Mouse (Mus musculus) retina, adult 2 months (tissue): ENCODE measurements around the gene Nfe2l1.
"Not testable (repeated sequence)": the region's sequence is repeated elsewhere in the genome, so short reads cannot be mapped to it uniquely, and the experiment has no call there.

Source experiments
- DNase-seq: peaks from one replicate; pipeline ENCODE4 v3.0.0-alpha.2; 2012; ENCODE audit warnings: low read depth, low spot score

Nfe2l1 gene

GRCm38 (mm10) chr11:96829813-96830538, at the start of gene Nfe2l1:
TSS of gene Nfe2l1 (minus strand) at chr11:96829968.
- DNase-seq: peak; percentile 97

DNA sequence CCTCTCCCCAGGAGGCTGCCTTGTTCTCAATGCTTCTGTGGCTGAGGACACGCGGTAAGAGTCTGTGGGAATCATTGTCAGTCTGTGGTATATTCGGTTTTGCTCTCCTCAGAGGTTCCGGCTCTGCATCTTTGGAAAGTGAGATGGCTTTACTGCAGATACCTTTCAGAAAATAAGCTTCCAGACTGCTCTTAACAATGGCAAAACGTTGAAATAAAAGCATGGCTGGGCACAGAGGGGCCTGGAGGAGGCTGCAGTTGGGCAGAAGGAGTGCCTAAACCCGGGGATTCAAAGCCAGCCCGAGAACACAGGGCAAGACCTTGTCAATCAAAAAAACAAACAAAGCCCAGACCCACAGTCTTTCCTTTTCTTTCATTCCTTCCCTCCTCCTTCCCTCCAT, 49.6 kb upstream of the Nfe2l1 start:
- no peak for DNase-seq

DNA sequence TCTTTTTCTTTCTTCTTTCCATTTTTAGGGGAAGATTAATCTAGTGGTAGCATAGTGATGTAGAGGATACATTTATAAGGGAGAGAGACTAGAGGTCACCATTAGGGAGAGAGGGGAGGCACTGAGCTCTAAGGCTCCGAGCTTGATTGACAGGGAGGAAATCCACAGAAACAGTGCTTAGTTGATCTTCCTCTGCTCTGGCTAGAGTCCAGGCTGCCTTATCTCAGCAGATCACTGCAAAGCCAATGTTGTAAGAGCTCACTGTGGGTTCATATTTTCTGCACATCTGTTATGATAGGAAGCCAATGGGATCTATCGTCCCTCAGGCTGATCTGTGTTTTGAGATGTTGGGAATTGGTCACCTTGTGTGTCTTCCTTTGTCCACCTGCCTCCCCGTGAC, 48.9 kb upstream of the Nfe2l1 start:
- DNase-seq: no peak

GRCm38 (mm10) chr11:96877071-96877470, 47.3 kb upstream of the Nfe2l1 start:
- DNase-seq: no peak

DNA sequence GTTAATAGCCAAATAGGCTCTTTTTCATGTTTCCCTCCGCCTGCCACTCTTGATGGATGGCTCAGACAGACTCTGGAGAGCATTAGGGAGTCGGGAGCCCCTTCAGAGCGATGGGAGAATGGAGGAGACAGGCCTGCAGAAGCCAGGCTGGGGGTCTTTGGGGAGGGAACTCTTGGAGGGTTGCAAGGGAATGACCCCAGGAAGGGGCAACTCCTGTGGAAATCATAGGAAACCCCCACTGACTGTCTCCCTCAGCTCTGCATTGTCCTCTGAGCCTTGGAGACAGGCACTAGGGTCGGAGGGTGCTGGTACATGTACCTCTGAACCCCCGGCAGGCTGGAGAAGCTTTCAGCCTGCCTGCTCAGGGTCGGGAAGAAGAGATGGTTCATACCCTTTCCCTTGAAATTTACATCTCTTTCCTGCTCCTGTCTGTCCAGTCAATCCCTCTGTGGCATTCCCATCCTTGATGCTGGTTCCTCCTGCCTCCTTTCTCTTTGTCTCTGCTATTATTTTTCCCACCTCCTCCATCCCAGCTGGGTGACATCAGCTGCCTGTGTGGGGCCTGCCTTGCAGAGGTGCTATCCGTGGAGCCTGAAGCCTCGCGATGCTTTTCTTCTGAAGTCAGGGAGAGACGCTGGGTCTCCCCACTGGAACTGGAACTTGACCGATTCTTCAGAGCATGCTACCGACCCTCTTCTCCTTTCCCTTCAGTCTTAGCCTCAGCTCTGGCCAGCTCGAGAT, 46.7 kb upstream of the Nfe2l1 start:
- DNase-seq: no peak

GRCm38 (mm10) chr11:96875745-96876144, 46.0 kb upstream of the Nfe2l1 start:
- peak; percentile 69 for DNase-seq

GRCm38 (mm10) chr11:96875270-96875669, 45.5 kb upstream of the Nfe2l1 start:
- no peak for DNase-seq

GRCm38 (mm10) chr11:96873601-96874140, 43.9 kb upstream of the Nfe2l1 start:
- DNase-seq: no peak

DNA sequence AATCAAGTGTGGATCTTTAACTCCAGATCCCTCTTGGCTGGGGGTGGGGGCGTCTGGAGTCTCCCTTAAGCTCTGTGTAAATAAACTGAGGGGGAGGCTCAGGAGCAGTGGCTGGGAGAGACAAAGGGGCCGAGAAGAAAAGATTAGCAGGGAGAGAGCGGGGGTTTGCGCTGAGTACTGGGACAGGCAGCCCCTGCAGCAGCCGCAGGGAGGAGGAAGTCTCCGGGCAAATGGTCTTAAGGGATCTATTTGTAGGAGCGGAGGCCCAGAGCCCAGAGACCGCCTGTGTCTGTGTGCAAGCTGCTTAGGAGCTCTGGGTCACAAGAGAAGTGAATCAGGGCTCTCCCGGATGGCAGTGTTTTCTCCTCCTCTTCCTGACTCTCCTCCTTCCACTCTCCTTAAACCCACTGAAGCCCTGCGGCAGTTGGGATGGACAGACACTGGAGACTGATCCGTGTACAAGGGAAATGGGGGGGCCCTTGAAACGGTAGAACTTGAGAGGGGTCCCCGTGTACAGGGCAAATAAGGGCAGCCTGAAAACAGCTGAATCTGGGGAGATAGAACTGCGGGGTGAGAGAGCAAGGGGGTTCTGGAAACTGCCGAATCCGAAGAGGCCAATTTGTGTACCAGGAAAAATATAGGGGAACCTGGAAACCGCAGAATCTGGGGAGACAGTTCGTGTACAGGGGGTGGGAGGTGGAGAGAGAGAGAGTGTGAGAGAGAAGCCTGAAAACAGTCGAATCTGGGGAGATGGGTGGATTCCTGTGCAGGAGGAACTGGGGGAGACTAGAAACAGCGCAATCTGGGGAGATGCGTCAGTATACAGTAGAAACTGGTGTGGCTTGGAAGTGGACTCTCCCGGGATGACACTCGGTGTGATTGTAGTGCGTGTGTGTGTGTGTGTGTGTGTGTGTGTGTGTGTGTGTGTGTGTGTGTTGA, 42.9 kb upstream of the Nfe2l1 start:
- peak; percentile 60 for DNase-seq

GRCm38 (mm10) chr11:96867149-96867548, 37.4 kb upstream of the Nfe2l1 start:
- no peak for DNase-seq

DNA sequence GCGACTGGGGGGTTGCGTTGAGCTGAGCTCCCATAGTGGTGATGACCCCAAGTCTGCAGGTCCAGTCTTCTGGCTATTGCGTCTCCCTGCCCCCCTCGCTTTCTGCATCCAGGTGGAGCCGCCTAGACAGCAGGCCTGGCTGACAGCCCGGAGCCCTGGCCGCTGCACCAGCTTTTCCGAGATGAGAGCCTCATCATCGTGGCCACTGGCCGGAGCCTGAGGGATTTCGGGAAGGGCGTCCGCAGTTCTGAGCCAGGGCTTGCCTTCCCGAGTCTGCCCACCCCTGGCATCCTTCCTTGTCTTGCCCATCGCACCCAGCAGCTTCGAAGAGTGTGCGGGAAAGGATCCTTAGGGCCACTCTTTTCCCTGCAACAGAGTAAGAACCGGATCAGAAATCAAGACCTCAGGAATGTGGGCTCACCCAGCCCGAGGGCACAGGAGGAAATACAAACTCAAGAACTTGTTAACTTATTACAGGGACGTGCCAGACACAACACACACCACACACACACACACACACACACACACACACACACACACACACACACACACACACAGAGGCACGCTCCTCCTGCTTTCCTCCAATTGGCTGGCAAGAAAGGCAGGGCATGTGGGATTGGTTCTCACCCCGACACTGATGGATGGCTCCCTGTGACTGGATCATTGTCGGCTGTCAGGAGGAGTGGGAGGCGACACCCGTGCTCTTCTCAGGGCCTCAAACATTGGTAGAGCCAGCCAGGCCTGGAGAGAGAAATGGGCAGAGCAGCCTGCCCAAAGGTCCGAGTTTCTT, 33.6 kb upstream of the Nfe2l1 start:
- DNase-seq: no peak

DNA sequence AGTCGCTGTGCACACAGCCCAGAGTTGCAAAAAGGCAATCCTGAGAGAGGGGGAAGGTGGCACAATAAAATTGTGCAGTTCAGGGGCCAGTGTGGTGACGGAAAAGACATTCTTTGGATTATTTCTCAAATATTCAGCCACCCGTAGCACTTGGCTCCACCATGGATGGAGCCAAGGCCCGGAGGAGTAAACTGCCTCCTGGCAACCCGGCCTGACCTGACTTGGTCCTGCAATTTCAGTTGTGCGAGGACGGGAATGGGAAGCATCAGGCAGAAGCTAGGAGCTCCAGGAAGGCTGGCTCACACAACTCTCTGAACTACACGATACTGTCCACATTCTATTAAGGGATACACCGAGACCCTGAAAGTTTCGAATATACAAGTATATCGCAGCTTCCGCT, 32.8 kb upstream of the Nfe2l1 start:
- no peak for DNase-seq

DNA sequence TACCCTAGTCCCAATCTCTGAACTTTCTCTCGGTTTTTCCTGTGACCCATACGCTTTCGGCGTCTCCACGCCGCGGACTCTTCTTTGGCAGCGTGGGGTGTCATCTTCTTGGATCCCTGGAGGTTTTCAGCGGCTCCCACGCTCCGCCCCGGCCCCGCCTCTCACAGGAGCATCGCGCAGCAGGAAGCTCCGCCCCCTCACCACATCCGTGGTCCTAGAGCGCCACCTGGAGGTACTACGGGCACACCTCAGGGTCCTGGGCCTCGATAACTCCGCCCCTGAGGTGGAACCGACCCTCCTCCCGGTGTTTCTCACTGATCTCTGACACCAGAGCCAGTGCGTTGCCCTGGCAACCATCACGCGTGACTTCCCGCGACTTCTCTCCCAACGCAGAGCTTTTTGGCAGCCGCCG, 32.1 kb upstream of the Nfe2l1 start:
- DNase-seq: peak; percentile 89

GRCm38 (mm10) chr11:96861446-96861845, 31.7 kb upstream of the Nfe2l1 start:
- DNase-seq: no peak

GRCm38 (mm10) chr11:96860564-96860963, 30.8 kb upstream of the Nfe2l1 start:
- no peak for DNase-seq

DNA sequence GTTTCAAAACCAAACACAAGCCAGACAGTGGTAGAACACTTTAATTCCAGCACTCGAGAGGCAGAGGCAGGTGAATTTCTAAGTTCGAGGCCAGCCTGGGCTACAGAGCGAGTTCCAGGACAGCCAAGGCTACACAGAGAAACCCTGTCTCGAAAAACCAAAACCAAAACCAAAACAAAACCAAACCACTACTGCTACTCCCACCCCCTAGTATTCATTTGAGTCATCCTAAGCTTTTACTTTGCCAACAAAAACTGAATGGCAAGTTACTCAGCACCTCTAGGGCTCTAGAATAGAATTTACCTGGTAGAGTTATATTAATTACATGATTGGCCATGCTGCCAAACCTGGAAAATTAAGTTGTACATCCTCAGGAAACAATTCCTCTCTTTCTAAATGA, 29.9 kb upstream of the Nfe2l1 start:
- no peak for DNase-seq

DNA sequence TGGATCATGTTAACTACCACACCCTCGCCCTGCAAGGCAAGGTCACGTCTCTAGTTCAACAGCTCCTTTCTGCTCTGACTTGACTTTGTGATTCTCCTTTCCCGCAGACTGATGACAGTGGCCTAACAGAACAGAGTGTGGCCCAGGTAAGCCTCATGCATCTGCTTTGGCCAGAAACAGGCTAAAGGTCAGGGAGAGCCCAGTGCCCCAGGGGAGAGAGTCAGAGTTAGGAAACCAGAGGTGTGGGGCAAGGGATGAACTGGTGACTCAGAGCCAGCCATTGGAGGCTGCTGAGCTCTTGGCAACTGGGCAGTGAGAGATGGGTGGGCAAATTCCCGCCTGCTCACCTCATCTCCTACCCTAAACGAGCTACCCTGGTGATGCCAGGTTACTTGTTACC, 27.7 kb upstream of the Nfe2l1 start:
- no peak for DNase-seq

DNA sequence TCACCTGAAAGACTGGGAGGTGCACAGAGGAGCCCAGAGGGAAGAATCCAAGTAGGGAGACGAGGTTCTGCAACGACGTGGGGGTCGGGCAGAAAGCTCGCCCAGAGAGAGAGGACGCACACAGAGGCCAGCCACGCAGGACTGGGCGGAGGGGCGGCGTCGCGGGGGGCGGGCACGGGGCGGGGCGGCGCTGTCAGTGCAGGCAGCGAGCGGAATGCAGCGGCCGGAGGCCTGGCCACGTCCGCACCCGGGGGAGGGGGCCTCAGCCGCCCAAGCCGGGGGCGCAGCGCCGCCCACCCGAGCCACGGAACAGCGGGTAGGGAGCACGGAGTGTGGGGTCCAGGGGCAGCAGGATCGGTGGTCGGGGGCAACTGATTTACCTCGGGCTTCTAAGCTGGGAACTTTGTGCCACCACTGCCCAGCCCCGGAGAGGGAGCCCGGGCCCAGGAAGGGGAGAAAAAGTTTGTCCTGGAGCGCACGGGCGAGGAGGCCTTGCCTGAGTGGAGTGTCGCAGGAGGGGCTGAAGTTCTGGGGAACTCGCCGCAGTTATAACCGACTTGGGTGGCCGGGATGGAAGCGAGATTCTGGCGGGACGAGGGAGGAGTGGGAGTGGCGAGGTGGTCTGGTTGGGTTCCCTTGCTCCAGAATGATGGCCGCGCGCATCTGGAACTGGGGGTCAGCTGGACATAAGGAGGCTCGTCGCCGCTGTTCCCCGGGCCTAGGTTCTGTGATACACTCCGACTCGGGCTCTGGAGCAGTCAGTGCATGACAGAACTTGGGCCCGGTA, 20.1 kb upstream of the Nfe2l1 start, which contains the start of gene Copz2:
TSS of gene Copz2 (plus strand) at position 190 of the 787 bp plus-strand sequence.
- no peak for DNase-seq

DNA sequence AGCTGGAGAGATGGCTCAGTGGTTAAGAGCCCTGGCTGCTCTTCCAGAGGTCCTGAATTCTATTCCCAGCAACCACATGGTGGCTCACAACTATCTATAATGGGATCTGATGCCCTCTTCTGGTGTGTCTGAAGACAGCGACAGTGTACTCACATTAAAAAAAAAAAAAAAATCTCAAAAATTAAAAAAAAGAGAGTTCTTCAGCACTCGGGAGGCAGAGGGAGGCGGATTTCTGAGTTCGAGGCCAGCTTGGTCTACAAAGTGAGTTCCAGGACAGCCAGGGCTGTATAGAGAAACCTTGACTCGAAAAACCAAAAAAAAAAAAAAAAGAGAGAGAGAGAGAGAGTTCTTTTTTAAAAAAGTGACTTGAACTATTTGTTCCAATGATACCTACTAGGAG, 19.4 kb upstream of the Nfe2l1 start:
- not testable (repeated sequence) for DNase-seq

DNA sequence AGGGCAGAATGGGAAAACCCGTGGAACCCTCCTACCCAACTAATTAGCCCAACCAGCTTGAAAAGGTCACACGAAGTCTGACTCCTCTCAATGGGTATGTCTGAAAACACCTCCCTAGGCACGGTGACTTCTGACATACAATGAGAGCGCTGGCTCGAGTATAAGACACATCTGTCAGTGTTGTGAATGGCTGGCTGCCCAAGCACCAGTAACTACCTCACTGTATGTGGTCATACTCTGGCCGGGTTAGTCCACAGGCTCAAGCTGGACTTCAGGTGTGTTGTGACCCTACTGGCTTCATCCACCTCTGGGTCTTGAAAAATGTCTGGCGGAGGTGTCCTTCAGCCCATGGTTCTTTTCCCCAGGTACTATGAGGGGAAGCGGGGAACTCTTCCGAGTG, 18.9 kb upstream of the Nfe2l1 start:
- DNase-seq: no peak
